Mouse (Mus musculus) hindbrain, embryonic 14.5 days (tissue): ENCODE measurements at regions not wholly inside any gene's neighbourhood (a gene's known extent, or its start where the extent isn't known, plus 50 kb on each side); places are given as distances from the start of the nearest gene placed in this dataset.
"Not testable (repeated sequence)": the region's sequence is repeated elsewhere in the genome, so short reads cannot be mapped to it uniquely, and the experiment has no call there.

ENCODE experiments used
- ATAC-seq: fragments of 200-750 bp; cut with Nextera tagmentation; 2 replicates; pipeline ENCODE4 v1.8.0; 2017; ENCODE audit warnings: moderate number of reproducible peaks, mild to moderate bottlenecking, moderate TSS enrichment, moderate library complexity; ENCODE audit not compliant: low FRiP score
- DNase-seq: peaks from one replicate; pipeline ENCODE4 v3.0.0-alpha.2; 2015; ENCODE audit warnings: low spot score
- H3K27ac ChIP-seq: fragments of 300-500 bp; sonication (generic); 2 replicates; pipeline ENCODE4 v1.5.1; 2014; ENCODE audit warnings: mild to moderate bottlenecking, moderate library complexity
- H3K27me3 ChIP-seq: fragments of 300-500 bp; sonication (generic); 2 replicates; pipeline ENCODE4 v1.6.1; 2014; ENCODE audit warnings: mild to moderate bottlenecking, low read length, mixed read lengths; ENCODE audit not compliant: control insufficient read depth, insufficient read depth
- H3K36me3 ChIP-seq: fragments of 300-500 bp; sonication (generic); replicated peaks from 2 replicates; pipeline ENCODE4 v1.6.1; 2014; ENCODE audit not compliant: control insufficient read depth, insufficient read depth
- H3K4me1 ChIP-seq: fragments of 300-500 bp; sonication (generic); replicated peaks from 2 replicates; pipeline ENCODE4 v1.6.1; 2014; ENCODE audit warnings: antibody characterized with exemption, low read length, mixed read lengths; ENCODE audit not compliant: control insufficient read depth, insufficient read depth
- H3K4me2 ChIP-seq: fragments of 300-500 bp; sonication (generic); replicated peaks from 2 replicates; pipeline ENCODE4 v1.6.1; 2014; ENCODE audit warnings: mild to moderate bottlenecking, moderate library complexity
- H3K4me3 ChIP-seq: fragments of 300-500 bp; sonication (generic); replicated peaks from 2 replicates; pipeline ENCODE4 v1.5.1; 2014; ENCODE audit warnings: mild to moderate bottlenecking, low read length
- H3K9ac ChIP-seq: fragments of 300-500 bp; sonication (generic); 2 replicates; pipeline ENCODE4 v1.6.1; 2014
- H3K9me3 ChIP-seq: fragments of 300-500 bp; sonication (generic); 2 replicates; pipeline ENCODE4 v1.6.1; 2016; ENCODE audit warnings: low read length; ENCODE audit not compliant: control insufficient read depth
- WGBS: fragments of 180-500 bp; shearing (Covaris S2); extraction: QIAGEN DNeasy Blood & Tissue Kit; methylation state at CpG from one replicate; pipeline ENCODE4 v1.1.7; 2014; 5-methylcytosine and 5-hydroxymethylcytosine counted together

GRCm38 (mm10) chr1:157875006-157875405, 368.5 kb downstream of the Sec16b start:
- DNase-seq (no peak), ATAC-seq (no peak)
- H3K9ac ChIP-seq: no peak overlapping the region
- no peak overlapping the region for H3K27ac ChIP-seq
- no peak overlapping the region for H3K4me2 ChIP-seq
- no peaks in the 10 kb centered on the region for H3K9me3 ChIP-seq
- WGBS: 64% methylated on average over 2 of the region's 2 CpGs
- no peak overlapping the region for H3K4me3 ChIP-seq
- H3K36me3 ChIP-seq: no peaks in the 10 kb centered on the region
- no peaks in the 10 kb centered on the region for H3K27me3 ChIP-seq
- H3K4me1 ChIP-seq: no peaks in the 10 kb centered on the region

GRCm38 (mm10) chr1:157877117-157877516, 370.6 kb downstream of the Sec16b start:
- H3K27me3 ChIP-seq, H3K4me3 ChIP-seq, H3K9me3 ChIP-seq, ATAC-seq, H3K9ac ChIP-seq, H3K27ac ChIP-seq, H3K4me2 ChIP-seq, DNase-seq, H3K36me3 ChIP-seq, H3K4me1 ChIP-seq: not testable (repeated sequence)
- WGBS: 98% methylated on average over 2 of the region's 4 CpGs

- H3K27ac ChIP-seq: no peak overlapping the region
- no peak for ATAC-seq
- H3K4me1 ChIP-seq: no peaks in the 10 kb centered on the region
- WGBS: 33% methylated on average over 1 of the region's 1 CpGs
- no peak overlapping the region for H3K4me3 ChIP-seq
- DNase-seq: no peak
- no peak overlapping the region for H3K9ac ChIP-seq
- H3K27me3 ChIP-seq: no peaks in the 10 kb centered on the region
- H3K36me3 ChIP-seq: no peaks in the 10 kb centered on the region
- H3K4me2 ChIP-seq: no peak overlapping the region
- no peaks in the 10 kb centered on the region for H3K9me3 ChIP-seq
Observed at GRCm38 (mm10) chr1:157887146-157887545, 380.6 kb downstream of the Sec16b start.

DNA sequence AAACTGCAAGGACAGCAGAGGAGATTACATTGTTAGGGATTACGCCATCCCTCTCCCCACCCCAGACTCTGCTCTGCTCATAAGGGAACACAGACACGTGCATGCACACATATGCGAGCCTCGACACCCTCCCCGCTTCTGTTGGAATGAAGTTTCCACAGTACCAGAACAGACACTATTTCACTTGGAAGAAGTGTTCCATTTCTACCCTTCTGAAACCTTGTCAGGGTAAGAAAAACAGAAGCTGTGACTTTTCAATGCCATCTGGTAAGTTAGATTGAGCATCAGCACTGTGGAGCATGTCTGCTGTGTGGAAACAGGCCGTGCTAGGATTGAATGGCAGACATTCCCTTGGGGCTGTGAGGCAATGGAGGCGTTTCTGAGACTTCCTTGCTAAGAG, 382.0 kb downstream of the Sec16b start:
- H3K4me2 ChIP-seq: no peak overlapping the region
- 78% methylated on average over 7 of the region's 7 CpGs for WGBS
- H3K9me3 ChIP-seq: no peaks in the 10 kb centered on the region
- H3K9ac ChIP-seq: no peak overlapping the region
- H3K27me3 ChIP-seq: no peaks in the 10 kb centered on the region
- no peak overlapping the region for H3K4me3 ChIP-seq
- DNase-seq: no peak
- no peaks in the 10 kb centered on the region for H3K36me3 ChIP-seq
- H3K27ac ChIP-seq: no peak overlapping the region
- no peaks in the 10 kb centered on the region for H3K4me1 ChIP-seq
- no peak for ATAC-seq

GRCm38 (mm10) chr1:157906168-157906567, 399.6 kb downstream of the Sec16b start:
- no peak overlapping the region for H3K4me3 ChIP-seq
- WGBS: 95% methylated on average over 2 of the region's 2 CpGs
- no peak overlapping the region for H3K27ac ChIP-seq
- H3K4me1 ChIP-seq: no peaks in the 10 kb centered on the region
- ATAC-seq (no peak), DNase-seq (no peak)
- no peaks in the 10 kb centered on the region for H3K9me3 ChIP-seq
- no peaks in the 10 kb centered on the region for H3K27me3 ChIP-seq
- H3K9ac ChIP-seq: no peak overlapping the region
- H3K4me2 ChIP-seq: no peak overlapping the region
- H3K36me3 ChIP-seq: no peaks in the 10 kb centered on the region

- H3K9me3 ChIP-seq: no peaks in the 10 kb centered on the region
- H3K4me1 ChIP-seq: no peaks in the 10 kb centered on the region
- no peak for DNase-seq
- H3K4me2 ChIP-seq: no peak overlapping the region
- H3K36me3 ChIP-seq: no peaks in the 10 kb centered on the region
- H3K4me3 ChIP-seq: no peak overlapping the region
- no peak overlapping the region for H3K27ac ChIP-seq
- ATAC-seq: no peak
- H3K9ac ChIP-seq: no peak overlapping the region
- 51% methylated on average over 1 of the region's 1 CpGs for WGBS
- H3K27me3 ChIP-seq: no peaks in the 10 kb centered on the region
Observed at GRCm38 (mm10) chr1:157937800-157938348, 418.3 kb downstream of the Brinp2 start.

GRCm38 (mm10) chr1:157939516-157939915, 416.6 kb downstream of the Brinp2 start:
- 93% methylated on average over 1 of the region's 1 CpGs for WGBS
- Histone ChIP-seq H3K27ac (no peak overlapping the region), H3K27me3 (no peaks in the 10 kb centered on the region), H3K36me3 (no peaks in the 10 kb centered on the region), H3K4me2 (no peak overlapping the region), H3K4me1 (no peaks in the 10 kb centered on the region), H3K9me3 (no peaks in the 10 kb centered on the region), H3K9ac (no peak overlapping the region), H3K4me3 (no peak overlapping the region)
- DNase-seq (no peak), ATAC-seq (no peak)

DNA sequence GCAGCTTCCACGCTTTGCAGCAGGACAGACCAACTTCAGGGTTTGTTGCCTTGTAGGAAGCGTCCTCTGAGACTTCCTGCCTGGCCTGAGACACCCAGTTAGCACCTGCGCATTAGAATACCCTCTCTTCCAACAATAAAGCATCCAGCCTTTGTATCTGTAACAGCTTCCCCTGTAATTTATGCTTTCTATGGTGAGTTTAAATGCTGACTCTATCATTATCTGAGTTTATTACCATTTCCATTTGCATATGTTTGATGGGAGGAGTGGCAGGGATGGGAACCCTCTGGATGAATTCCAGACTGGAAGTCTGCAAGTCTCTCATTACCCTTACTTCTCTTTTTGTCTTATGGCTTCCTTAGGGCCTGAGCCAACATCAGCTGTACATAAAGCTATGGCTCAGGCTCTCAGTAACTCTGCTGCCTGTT, 415.8 kb downstream of the Brinp2 start:
- ATAC-seq: no peak
- Histone ChIP-seq H3K4me2 (no peak overlapping the region), H3K27me3 (no peaks in the 10 kb centered on the region), H3K4me3 (no peak overlapping the region), H3K27ac (no peak overlapping the region), H3K4me1 (no peaks in the 10 kb centered on the region), H3K36me3 (no peaks in the 10 kb centered on the region), H3K9ac (no peak overlapping the region), H3K9me3 (no peaks in the 10 kb centered on the region)
- DNase-seq: no peak
- WGBS: 41% methylated on average over 3 of the region's 3 CpGs

DNA sequence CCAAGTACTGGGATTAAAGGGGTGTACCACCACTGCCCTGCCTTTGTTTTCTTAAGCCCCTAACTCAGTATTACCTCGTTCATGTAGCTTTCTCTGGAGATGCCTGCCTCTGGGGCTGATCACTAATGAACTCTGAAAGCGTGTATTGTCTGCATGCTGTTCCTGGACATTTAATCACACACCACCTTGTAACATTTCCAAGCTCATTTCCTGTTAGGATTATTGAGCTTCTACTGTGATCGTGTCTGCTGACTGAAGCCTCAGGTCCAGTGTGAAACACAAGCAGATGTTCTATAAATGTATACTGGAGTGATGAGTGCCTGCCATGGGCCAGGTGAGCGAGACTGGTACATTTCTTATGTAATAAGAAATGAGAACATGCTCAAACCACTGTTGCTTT, 398.6 kb downstream of the Brinp2 start:
- no peak overlapping the region for H3K27ac ChIP-seq
- DNase-seq (no peak), ATAC-seq (no peak)
- H3K9ac ChIP-seq: no peak overlapping the region
- no peaks in the 10 kb centered on the region for H3K4me1 ChIP-seq
- H3K9me3 ChIP-seq: no peaks in the 10 kb centered on the region
- H3K36me3 ChIP-seq: no peaks in the 10 kb centered on the region
- 65% methylated on average over 4 of the region's 4 CpGs for WGBS
- H3K4me2 ChIP-seq: no peak overlapping the region
- H3K27me3 ChIP-seq: no peaks in the 10 kb centered on the region
- no peak overlapping the region for H3K4me3 ChIP-seq

DNA sequence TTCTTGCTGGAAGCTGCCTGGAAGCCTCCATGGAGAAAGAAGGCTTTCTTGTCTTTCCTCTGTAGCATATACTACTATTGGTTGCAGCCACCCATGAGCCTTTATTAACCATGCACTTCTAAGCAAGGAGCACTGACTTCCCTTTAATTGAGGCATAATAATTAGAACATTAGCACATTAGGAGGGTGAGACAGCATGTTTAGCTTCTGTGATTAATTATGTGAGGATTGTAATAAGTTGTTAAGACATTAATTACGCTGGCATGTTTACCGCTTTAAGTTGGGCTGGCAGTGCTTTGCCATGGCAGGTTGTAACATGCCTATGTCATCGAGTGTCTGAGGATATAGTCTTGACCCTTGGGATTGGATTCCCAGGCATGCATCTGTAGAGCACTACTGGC, 391.7 kb downstream of the Brinp2 start:
- Histone ChIP-seq H3K4me2 (no peak overlapping the region), H3K9ac (no peak overlapping the region), H3K4me3 (no peak overlapping the region), H3K27me3 (no peaks in the 10 kb centered on the region), H3K36me3 (no peaks in the 10 kb centered on the region), H3K4me1 (peaks cover 1% of the 10 kb centered on the region; the same call in 1 of the 2 replicates), H3K27ac (no peak overlapping the region), H3K9me3 (no peaks in the 10 kb centered on the region)
- 75% methylated on average over 3 of the region's 3 CpGs for WGBS
- DNase-seq (no peak), ATAC-seq (no peak)
